Mouse (Mus musculus): ENCODE results near the gene Sept7.
"Not testable (repeated sequence)": the region's sequence is repeated elsewhere in the genome, so short reads cannot be mapped to it uniquely, and the experiment has no call there.

Sept7 gene

DNA sequence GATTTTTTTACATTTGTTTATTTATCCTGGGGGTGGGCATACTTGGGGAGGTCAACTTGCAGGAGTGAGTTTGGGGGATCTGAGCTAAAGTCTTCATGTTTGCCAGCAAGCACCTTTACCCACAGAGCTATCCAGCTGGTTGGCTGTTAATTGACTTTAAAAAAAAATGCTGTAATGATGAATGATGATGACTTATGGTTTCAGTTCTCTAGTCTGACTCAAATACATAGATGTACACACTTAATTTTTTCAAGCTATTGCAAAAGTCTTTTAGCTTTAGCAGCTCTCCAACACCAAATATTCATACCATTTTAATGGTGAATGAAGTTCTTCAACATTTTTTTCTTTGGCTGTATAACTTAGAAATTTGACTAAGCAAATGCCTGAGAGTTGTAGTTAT, 8.7 kb downstream of the Sept7 start:
- no peak for DNase-seq

DNA sequence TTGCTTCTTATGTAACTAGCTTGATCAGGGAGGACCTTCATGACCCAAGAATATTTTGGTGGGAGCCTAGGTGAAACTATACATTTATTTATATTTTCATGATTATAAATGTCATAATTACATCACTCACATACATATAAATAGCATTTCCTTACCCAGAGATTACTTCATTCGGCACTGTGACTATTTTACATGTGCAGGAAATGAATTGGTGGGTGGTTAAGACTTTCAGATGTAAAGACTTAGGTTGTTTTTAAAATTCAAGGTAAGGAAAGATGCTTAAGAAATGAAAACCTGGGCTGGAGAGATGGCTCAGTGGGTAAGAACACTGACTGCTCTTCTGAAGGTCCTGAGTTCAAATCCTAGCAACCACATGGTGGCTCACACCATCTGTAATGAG, 9.8 kb downstream of the Sept7 start:
- DNase-seq: no peak

DNA sequence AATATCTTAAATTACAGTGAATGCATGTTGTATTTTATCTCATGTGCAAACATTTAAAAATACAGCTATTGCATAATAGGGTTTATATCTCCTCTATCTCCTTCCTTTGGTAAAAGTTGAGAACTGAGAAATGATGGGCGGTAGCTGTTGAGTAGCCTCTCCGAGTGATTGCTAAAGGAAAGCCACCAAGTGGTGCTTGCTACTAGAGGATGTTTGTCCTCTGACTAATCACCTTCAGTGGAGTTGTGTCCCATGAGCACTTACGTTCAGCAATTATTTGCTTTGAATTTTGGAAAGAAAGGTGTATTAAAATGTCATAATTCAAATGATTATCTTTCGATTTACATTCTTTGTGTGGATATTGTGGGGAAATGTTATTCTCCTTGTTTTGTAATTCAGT, 13.6 kb downstream of the Sept7 start:
- no peak for DNase-seq

DNA sequence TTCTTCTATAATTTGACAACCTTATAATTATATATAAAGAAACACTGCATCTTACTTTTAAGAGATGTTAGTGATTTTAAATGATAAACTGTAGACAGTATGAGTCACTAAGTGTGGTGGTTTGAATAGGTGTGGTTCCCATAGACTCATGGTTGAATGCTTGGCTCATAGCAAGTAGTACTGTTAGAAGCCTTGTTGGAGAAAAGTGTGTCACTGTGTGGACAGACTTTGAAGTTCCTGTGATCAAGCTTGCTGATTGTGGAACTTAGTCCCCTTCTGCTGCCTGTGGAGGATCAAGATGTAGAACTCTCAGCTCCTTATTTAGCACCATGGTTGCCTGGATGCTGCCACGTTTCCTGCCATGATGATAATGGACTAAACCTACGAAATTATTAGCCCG, 14.9 kb downstream of the Sept7 start:
- DNase-seq: no peak

DNA sequence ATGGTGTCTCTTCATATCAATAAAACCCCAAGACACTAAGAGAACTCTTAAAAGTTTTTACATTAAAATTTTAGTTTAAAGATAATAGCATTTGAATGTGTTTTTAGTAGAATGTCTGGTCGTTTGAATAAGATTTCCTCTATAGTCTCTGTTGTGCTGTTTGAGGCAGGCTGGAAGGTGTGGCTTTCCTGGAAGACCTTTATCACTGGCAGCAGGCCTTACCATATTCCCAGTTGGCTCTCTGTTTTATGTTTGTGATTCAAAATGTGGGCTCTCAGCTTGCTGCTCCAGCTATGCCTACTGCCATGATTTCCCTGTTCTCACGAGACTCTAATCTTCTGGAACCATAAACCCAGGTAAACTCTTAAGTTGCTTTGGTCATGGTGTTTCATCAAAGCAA, 15.3 kb downstream of the Sept7 start:
- no peak for DNase-seq

DNA sequence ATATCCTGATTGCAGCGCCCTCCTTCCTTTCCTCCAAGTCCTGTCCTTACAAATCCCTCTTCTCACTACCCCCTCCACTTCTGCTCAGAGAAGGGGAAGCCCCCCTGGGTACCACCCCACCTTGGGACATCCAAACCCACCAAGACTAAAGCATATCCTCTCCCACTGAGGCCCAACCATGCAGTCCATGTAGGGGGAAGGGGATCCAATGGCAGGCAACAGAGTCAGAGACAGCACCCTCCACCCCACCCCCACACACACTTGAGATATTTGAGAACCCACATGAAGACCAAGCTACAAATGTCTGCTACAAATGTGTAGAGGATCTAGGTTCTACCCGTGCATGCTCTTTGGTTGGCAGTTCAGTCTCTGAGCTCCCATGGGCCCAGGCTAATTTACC, 19.7 kb downstream of the Sept7 start:
- no peak for DNase-seq

DNA sequence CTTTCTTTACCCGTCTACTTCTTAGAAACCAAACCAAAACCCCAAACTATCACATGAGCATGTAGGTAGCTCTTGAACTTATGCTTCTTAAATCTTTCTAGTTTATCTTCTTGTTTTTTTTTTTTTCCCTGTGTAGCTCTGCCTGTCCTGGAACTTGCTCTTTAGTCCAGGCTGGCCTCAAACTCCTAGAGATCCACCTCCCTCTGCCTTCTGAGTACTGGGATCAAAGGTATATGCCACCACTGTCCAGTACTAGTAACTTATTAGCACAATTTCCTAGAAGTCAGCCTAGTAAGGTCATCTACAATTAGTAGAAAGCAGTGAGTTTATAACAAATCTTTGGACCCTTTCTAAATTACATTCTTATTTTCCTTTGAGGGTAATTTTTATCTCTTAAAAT, 37.6 kb downstream of the Sept7 start:
- no peak for DNase-seq

DNA sequence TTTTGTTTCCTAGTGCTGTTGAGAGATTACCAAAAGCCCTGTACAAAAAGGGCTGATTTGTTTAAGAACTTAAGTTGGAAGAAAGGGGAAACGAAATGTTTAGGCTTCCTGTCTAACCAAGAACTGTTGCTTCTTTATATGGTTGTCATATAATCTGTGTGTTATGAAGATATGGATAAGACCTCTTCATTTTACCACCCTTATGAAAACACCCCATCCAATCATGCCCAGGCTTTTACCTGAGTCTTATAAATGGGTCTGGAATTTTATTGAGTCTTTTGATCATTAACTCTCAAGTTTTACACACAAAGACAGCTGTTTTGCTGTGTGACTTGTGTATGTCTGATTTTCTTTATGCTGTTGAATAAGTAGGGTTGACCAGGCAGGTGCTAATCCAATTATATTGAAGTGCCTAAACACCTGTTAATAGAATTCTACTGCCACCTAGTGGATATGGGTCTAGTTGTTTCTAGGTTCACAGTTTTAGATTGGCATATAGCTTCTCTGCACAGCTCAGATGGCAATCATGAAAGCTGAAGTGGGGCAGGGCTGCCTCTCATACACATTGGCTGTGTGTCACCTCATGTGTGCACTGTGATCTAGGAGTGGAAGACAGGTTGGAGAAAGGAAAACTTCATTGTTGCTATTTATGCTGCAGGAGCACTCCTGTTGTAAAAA, 57.4 kb downstream of the Sept7 start:
- peak; percentile 13 for DNase-seq

DNA sequence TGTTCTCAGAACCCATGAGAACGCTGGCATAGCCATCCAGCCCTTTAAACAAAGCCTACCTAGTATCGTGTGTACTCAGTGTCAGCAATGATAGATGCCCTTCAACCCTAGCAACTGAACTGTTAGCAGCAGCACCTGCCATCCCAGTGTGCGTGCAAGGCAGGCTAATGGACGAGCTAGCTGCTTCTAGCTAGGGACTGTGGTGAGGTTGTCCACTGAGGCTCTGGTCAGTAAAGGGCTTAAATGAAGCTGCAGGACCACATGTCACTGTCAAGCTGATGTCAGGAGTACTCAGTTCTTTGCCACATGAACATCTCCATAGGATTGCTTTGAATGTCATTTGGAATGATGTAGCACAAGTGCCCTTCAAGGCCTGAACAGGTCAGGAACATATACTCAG, 62.1 kb downstream of the Sept7 start:
- DNase-seq: no peak

DNA sequence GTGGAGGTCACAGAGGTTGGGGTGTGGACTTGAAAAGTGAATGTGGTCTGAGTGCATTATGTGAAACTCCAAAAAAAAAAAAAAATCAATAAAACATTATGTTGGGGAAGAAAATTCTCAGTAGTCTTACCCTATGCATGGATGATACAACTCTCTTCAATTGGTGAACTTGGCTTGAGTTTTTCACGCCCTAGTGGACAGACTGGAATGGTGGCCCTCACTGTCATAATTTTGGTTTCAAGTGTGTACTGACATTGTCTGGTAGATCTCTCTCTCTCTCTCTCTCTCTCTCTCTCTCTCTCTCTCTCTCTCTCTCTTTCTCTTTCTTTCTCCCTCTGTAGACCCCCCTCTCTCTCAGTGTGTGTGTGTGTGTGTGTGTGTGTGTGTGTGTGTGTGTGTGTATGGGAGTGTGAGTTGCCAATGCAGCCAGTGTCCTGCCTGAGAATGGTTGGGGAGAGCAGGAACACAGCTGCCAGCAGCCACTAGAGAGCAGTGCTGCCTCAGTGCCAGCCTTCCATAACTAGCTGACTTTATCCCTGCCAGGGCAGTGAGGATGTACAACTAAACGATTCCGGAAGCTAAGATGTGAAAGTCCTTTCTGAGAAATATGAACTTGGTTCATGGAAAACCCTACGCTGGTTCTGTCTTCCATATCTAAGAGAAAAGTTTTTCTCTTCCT, 65.7 kb downstream of the Sept7 start:
- no peak for DNase-seq

DNA sequence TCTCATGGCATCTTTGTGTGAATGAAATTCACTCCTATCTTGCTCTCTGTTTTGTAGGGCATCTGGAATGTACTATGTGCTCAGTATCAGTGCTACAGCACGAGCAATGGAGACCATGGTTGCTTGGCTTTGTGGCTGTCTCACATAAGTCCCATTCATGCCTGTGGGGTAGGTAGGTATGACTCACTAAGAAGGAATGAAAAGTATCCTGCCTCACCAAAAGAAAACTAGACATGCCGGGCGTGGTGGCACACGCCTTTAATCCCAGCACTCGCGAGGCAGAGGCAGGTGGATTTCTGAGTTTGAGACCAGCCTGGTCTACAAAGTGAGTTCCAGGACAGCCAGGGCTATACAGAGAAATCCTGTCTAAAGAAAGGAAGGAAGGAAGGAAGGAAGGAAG, 67.4 kb downstream of the Sept7 start:
- not testable (repeated sequence) for DNase-seq

DNA sequence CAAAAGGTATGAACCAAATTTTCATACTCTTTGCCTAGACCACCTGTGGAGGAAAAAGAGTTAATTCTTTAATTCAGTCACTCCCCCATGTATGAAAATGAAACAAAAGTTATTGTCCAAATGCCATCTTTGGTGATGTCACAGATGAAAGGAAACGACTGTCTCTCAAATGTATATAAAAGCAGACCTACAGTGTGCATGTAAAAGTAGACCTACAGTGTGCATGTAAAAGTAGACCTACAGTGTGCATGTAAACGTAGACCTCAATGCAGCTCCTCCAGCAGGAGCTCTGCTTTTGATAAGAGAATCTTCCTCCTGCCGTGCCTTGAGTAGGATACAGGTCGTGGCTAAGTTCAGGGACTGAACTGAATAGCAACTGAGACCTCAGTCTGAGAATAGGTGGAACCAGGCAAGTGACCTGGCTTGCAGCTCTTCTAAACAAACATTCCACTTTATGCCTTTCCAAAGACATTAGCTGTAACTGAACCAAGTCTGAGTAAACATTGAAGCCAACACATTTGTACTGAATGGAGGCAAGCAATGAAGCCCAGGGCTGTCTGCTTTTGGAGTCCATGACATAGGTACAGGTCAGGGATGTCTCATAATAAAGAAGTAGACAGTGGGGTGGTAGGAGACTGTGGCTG, 75.6 kb downstream of the Sept7 start:
- DNase-seq: no peak

DNA sequence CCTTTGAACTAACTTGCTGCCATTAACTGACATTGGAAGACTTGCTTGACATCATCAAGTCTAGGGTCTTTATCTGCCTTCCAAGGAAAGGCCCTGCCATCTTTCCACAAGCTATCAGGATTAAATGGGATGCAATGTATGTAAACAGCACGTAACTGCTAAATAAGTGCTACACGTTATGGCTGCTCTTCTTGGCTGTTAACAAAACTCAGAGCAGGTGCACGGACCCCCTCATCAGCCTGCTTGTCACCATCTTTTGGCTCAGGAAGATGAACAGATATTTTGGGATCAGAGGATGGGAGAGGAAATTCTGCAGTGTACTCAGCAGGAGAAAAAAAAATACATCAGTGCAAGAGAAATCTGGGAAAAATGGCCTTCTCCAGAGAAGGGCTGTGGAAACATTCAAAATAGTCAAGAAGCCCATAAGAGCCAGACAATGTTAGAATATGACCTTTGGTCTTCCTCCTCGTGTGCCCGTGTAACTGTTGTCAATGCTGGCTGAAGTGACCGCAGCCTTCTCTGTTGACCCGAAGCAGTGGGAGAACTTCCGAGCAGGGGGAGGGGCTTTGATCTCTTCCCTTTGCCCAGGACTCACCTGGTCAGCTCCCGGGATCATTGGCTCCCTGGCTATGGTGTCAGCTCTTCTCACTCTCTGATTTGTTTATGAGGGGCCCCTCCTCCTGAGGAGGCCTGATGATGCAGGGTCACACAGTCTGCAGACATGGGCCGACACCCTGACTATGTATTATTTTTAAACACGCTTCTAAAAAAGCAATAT, 76.9 kb downstream of the Sept7 start:
- no peak for DNase-seq

DNA sequence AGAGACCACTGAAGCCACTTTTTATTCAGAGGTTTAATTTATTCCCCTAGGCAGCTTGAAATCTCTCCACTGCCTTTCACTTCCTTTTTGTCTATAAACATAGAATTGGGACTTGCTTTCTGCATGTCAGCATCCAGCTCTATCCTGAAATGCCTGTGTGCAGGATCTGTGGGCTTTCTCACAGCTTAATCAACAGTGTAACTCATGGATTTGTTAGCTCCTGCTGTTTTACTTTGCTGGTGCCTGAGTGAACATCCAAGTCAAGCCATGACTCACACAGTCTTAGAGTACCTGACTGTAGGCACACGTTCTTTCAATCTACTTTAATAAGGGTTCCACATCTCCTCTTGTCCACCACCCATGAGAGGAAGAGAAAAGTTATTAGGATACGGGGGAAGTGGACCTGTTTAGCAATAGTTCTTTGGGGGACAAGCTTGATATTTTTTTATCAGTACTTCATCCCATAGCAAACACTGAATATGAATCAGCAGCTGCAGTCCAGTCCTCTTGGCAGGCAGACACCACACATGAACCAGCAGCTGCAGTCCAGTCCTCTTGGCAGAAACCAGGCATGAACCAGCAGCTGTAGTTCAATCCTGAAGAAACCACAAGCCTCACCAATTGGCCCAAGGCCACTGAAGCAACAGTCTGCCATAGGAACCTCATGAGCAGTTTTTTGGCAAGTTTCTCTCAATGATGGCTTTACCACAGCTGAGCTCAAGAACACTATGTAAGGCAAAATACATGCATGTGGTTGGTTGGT, 85.4 kb downstream of the Sept7 start:
- DNase-seq: no peak

DNA sequence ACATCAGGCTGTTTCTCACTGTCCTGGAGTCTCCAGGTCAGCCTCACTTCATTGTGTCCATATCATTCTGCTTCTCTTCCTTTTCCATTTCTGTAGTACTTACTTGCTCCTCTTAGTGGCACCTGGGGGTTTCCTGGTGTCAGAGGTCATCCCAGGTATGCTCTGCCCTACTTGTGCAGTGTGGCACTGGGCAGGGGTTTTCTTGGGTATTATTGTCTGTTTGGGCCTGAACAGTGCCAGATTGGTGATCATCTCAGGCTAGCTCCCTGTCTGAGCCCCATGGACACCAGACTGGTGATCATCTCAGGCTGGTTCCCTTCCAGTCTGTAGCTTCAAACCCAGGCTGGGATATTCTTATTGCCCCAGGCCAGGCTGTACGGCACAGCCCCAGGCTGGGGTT, 88.2 kb downstream of the Sept7 start:
- no peak for DNase-seq

DNA sequence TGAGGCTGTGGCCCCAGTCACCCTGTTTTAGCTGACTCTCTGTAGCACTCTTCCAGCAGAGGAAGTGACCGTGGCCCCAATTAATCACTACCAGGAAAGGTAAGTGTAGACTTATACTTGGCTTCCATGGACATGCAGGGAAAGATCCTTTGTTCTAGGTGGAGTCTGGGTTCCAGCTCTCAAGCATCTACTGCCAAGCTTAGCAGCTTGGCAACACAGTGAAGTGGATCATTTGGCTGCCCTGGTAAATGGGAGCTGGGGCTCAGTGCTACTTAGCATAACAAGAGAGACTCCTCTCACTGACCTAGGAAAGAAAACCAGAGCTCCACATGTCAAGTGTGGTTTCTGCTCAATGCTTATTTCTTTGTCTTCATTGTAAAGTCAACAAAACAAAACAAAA, 101.5 kb downstream of the Sept7 start:
- DNase-seq: no peak

DNA sequence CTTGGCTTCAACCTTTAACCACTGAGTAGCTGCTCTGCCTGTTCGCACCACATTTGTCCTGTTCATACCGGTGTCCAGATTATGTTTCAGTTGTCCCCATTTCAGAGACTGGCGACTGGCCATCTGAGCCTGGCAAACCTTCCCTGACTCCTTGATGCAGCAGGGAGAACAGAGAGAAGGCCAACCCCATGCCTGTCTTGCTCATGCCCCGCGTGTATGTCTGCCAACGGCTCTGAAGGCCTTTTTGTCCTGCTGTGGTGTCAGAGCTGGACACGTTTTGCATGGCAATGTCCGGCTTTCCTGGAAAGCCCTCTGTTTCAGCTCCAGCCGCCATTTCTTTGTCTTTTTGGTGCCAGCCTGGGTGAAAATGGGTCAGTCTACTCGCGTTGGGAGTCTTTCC, 103.6 kb downstream of the Sept7 start:
- no peak for DNase-seq

DNA sequence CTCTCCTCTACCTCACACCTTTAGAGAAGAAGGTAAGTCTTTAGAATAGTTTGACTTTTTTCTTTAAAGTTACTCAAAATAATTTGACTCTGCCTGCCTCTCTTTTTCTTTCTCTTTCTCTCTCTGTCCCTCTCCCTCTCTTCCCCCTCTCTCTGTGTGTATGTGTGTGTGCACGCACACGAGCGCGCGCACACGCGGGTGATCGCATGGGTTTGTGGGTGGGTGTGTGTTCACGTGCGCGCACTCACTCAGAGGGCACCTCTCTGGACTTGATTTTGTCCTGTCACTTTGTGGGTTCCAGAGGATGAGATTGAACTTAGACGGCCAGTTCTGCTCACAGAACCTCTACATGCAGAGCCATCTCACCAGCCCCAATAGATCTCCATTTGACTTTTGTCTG, 105.3 kb downstream of the Sept7 start:
- DNase-seq: no peak

DNA sequence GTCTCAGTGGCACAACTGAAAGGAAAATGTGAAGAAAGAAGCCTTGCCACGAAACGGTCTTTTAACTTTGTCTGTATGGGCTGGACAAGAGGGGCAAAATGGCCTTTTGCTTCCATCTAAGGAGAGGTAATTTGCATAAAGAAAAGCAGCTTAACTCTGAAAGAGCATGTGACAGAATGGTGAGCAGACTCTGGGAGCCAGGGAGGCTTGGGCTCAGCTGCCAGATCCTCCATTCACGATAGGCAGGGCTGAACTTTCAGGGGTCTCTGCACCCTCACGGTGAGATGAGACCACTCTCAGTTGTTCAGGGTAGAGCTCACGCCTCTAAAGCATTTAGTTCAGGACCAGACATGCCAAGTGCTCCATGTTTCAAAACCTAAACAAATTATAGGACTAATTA, 105.8 kb downstream of the Sept7 start:
- DNase-seq: no peak

All from thymus, postnatal 25 days (tissue).